Mouse (Mus musculus): ENCODE measurements at regions not wholly inside any gene's neighbourhood (a gene's known extent, or its start where the extent isn't known, plus 50 kb on each side); places are given as distances from the start of the nearest gene placed in this dataset.

GRCm38 (mm10) chr2:128498611-128499010 lies 92.4 kb upstream of the Spdye4c start:
- H3K36me3 ChIP-seq (ENCODE audit: poor library complexity, severe bottlenecking) = no peaks in the 10 kb centered on the region
- H3K4me2 ChIP-seq = no peak overlapping the region
- no peak overlapping the region for H3K4me3 ChIP-seq
- no peaks in the 10 kb centered on the region for H3K27me3 ChIP-seq
- WGBS = 81% methylated on average over 5 of the region's 5 CpGs
- no peak overlapping the region for H3K9ac ChIP-seq
- 0 out of 2 replicates have a peak, but pooled peaks cover 9% of the 10 kb centered on the region for H3K4me1 ChIP-seq
- no peaks in the 10 kb centered on the region for H3K9me3 ChIP-seq (replicated peaks)
- no peak for ATAC-seq
- H3K27ac ChIP-seq = no peak overlapping the region

- Histone ChIP-seq H3K27me3 (no peaks in the 10 kb centered on the region), H3K4me3 (no peak overlapping the region), H3K9ac (no peak overlapping the region), H3K27ac (no peak overlapping the region), H3K9me3 (replicated peaks) (no peaks in the 10 kb centered on the region), H3K4me1 (0 out of 2 replicates have a peak, but pooled peaks cover 9% of the 10 kb centered on the region), H3K36me3 (ENCODE audit: poor library complexity, severe bottlenecking) (no peaks in the 10 kb centered on the region), H3K4me2 (no peak overlapping the region)
- no peak for ATAC-seq
- WGBS = 91% methylated on average over 14 of the region's 14 CpGs
Measured at GRCm38 (mm10) chr2:128499575-128500184, 91.3 kb upstream of the Spdye4c start.

- H3K4me3 ChIP-seq = no peak overlapping the region
- H3K36me3 ChIP-seq (ENCODE audit: poor library complexity, severe bottlenecking) = no peaks in the 10 kb centered on the region
- no peak overlapping the region for H3K4me2 ChIP-seq
- no peak for ATAC-seq
- WGBS = 81% methylated on average over 4 of the region's 4 CpGs
- H3K9me3 ChIP-seq (replicated peaks) = no peaks in the 10 kb centered on the region
- H3K27me3 ChIP-seq = no peaks in the 10 kb centered on the region
- 0 out of 2 replicates have a peak, but pooled peaks cover 7% of the 10 kb centered on the region for H3K4me1 ChIP-seq
- no peak overlapping the region for H3K27ac ChIP-seq
- H3K9ac ChIP-seq = no peak overlapping the region
Measured at GRCm38 (mm10) chr2:128502676-128503075, 88.3 kb upstream of the Spdye4c start.

- Histone ChIP-seq H3K9me3 (replicated peaks) (no peaks in the 10 kb centered on the region), H3K9ac (no peak overlapping the region), H3K27me3 (no peaks in the 10 kb centered on the region), H3K4me2 (no peak overlapping the region), H3K4me3 (no peak overlapping the region), H3K4me1 (0 out of 2 replicates have a peak, but pooled peaks cover under 1% of the 10 kb centered on the region), H3K36me3 (ENCODE audit: poor library complexity, severe bottlenecking) (no peaks in the 10 kb centered on the region), H3K27ac (no peak overlapping the region)
- WGBS = 92% methylated on average over 2 of the region's 2 CpGs
- no peak for ATAC-seq
Measured at GRCm38 (mm10) chr2:128503136-128503935, 87.7 kb upstream of the Spdye4c start.

- H3K4me1 ChIP-seq = no peaks in the 10 kb centered on the region
- ATAC-seq = no peak
- no peak overlapping the region for H3K27ac ChIP-seq
- H3K9ac ChIP-seq = no peak overlapping the region
- no peaks in the 10 kb centered on the region for H3K36me3 ChIP-seq (ENCODE audit: poor library complexity, severe bottlenecking)
- no peaks in the 10 kb centered on the region for H3K9me3 ChIP-seq (replicated peaks)
- H3K4me2 ChIP-seq = no peak overlapping the region
- 57% methylated on average over 11 of the region's 11 CpGs for WGBS
- no peaks in the 10 kb centered on the region for H3K27me3 ChIP-seq
- H3K4me3 ChIP-seq = no peak overlapping the region
Measured at GRCm38 (mm10) chr2:128507591-128508243, 83.3 kb upstream of the Spdye4c start.

GRCm38 (mm10) chr2:128508244-128508605 lies 82.8 kb upstream of the Spdye4c start:
- Histone ChIP-seq H3K27ac (no peak overlapping the region), H3K4me2 (no peak overlapping the region), H3K9ac (no peak overlapping the region), H3K27me3 (no peaks in the 10 kb centered on the region), H3K4me3 (no peak overlapping the region), H3K9me3 (replicated peaks) (no peaks in the 10 kb centered on the region), H3K4me1 (no peaks in the 10 kb centered on the region), H3K36me3 (ENCODE audit: poor library complexity, severe bottlenecking) (no peaks in the 10 kb centered on the region)
- 67% methylated on average over 2 of the region's 2 CpGs for WGBS
- ATAC-seq = no peak

GRCm38 (mm10) chr2:128511291-128511690 lies 79.7 kb upstream of the Spdye4c start:
- Histone ChIP-seq H3K9ac (no peak overlapping the region), H3K4me3 (no peak overlapping the region), H3K4me2 (no peak overlapping the region), H3K27me3 (no peaks in the 10 kb centered on the region), H3K27ac (no peak overlapping the region), H3K36me3 (ENCODE audit: poor library complexity, severe bottlenecking) (no peaks in the 10 kb centered on the region), H3K9me3 (replicated peaks) (no peaks in the 10 kb centered on the region), H3K4me1 (no peaks in the 10 kb centered on the region)
- 82% methylated on average over 6 of the region's 6 CpGs for WGBS
- ATAC-seq = no peak

- no peaks in the 10 kb centered on the region for H3K9me3 ChIP-seq (replicated peaks)
- H3K27ac ChIP-seq = no peak overlapping the region
- H3K4me1 ChIP-seq = no peaks in the 10 kb centered on the region
- WGBS = 82% methylated on average over 6 of the region's 6 CpGs
- no peak overlapping the region for H3K9ac ChIP-seq
- H3K27me3 ChIP-seq = no peaks in the 10 kb centered on the region
- no peaks in the 10 kb centered on the region for H3K36me3 ChIP-seq (ENCODE audit: poor library complexity, severe bottlenecking)
- ATAC-seq = no peak
- no peak overlapping the region for H3K4me2 ChIP-seq
- H3K4me3 ChIP-seq = no peak overlapping the region
Measured at GRCm38 (mm10) chr2:128512852-128513251, 78.2 kb upstream of the Spdye4c start.

- no peaks in the 10 kb centered on the region for H3K27me3 ChIP-seq
- H3K9me3 ChIP-seq (replicated peaks) = no peaks in the 10 kb centered on the region
- no peaks in the 10 kb centered on the region for H3K4me1 ChIP-seq
- no peak overlapping the region for H3K9ac ChIP-seq
- ATAC-seq = no peak
- no peak overlapping the region for H3K4me3 ChIP-seq
- H3K4me2 ChIP-seq = no peak overlapping the region
- no peak overlapping the region for H3K27ac ChIP-seq
- H3K36me3 ChIP-seq (ENCODE audit: poor library complexity, severe bottlenecking) = no peaks in the 10 kb centered on the region
- WGBS = 87% methylated on average over 17 of the region's 17 CpGs
Measured at GRCm38 (mm10) chr2:128514463-128515290, 76.3 kb upstream of the Spdye4c start.

GRCm38 (mm10) chr2:128515701-128516100 lies 75.3 kb upstream of the Spdye4c start:
- Histone ChIP-seq H3K9ac (no peak overlapping the region), H3K36me3 (ENCODE audit: poor library complexity, severe bottlenecking) (no peaks in the 10 kb centered on the region), H3K4me1 (no peaks in the 10 kb centered on the region), H3K27me3 (no peaks in the 10 kb centered on the region), H3K4me3 (no peak overlapping the region), H3K9me3 (replicated peaks) (no peaks in the 10 kb centered on the region), H3K27ac (no peak overlapping the region), H3K4me2 (no peak overlapping the region)
- 80% methylated on average over 5 of the region's 5 CpGs for WGBS
- no peak for ATAC-seq

- WGBS = 89% methylated on average over 9 of the region's 9 CpGs
- Histone ChIP-seq H3K4me3 (no peak overlapping the region), H3K9ac (no peak overlapping the region), H3K27ac (no peak overlapping the region), H3K4me2 (no peak overlapping the region), H3K4me1 (no peaks in the 10 kb centered on the region), H3K27me3 (no peaks in the 10 kb centered on the region), H3K9me3 (replicated peaks) (no peaks in the 10 kb centered on the region), H3K36me3 (ENCODE audit: poor library complexity, severe bottlenecking) (no peaks in the 10 kb centered on the region)
- no peak for ATAC-seq
Measured at GRCm38 (mm10) chr2:128516694-128517093, 74.3 kb upstream of the Spdye4c start.

GRCm38 (mm10) chr2:128518142-128518541 lies 72.9 kb upstream of the Spdye4c start:
- ATAC-seq = no peak
- H3K9ac ChIP-seq = no peak overlapping the region
- WGBS = 95% methylated on average over 3 of the region's 3 CpGs
- no peak overlapping the region for H3K4me2 ChIP-seq
- no peaks in the 10 kb centered on the region for H3K4me1 ChIP-seq
- no peaks in the 10 kb centered on the region for H3K36me3 ChIP-seq (ENCODE audit: poor library complexity, severe bottlenecking)
- H3K9me3 ChIP-seq (replicated peaks) = no peaks in the 10 kb centered on the region
- no peak overlapping the region for H3K4me3 ChIP-seq
- H3K27me3 ChIP-seq = no peaks in the 10 kb centered on the region
- H3K27ac ChIP-seq = no peak overlapping the region
